Mouse (Mus musculus) brain, embryonic 18.5 days (tissue): ENCODE measurements at regions not wholly inside any gene's neighbourhood (a gene's known extent, or its start where the extent isn't known, plus 50 kb on each side); places are given as distances from the start of the nearest gene placed in this dataset.

Experiments used
- DNase-seq: peaks from one replicate; pipeline ENCODE4 v3.0.0-alpha.2; 2012; ENCODE audit warnings: low read depth, low spot score

- no peak for DNase-seq
These were observed 262.8 kb downstream of the Bcl11a start for GRCm38 (mm10) chr11:24340677-24341076.

GRCm38 (mm10) chr11:24341650-24342049 lies 263.8 kb downstream of the Bcl11a start:
- DNase-seq, result no peak

DNA sequence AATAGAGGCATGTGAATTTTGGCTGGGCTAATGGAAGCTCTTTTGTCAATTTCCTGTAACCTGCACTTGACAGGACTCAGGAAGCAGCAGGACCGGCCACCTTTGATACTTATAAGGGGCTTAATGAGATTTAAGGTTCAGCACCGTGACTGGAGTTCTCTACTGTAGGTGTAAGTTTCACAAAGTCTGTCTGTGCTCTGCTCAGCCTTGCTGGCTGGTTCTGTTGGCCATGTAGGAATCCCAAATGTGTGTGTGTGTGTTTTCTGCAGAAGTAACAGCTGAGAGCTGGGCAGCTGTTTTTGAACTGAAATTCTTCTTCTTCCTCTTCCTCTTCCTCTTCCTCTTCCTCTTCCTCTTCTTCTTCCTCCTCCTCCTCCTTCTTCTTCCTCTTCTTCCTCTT lies 264.3 kb downstream of the Bcl11a start:
- DNase-seq, result no peak

GRCm38 (mm10) chr11:24342732-24343131 lies 264.9 kb downstream of the Bcl11a start:
- DNase-seq, result no peak

- DNase-seq, result no peak
These were observed 269.4 kb downstream of the Bcl11a start for GRCm38 (mm10) chr11:24347225-24347624.

GRCm38 (mm10) chr11:24348741-24349140 lies 270.9 kb downstream of the Bcl11a start:
- DNase-seq, result no peak

- no peak for DNase-seq
These were observed 272.2 kb downstream of the Bcl11a start for GRCm38 (mm10) chr11:24349967-24350643.

DNA sequence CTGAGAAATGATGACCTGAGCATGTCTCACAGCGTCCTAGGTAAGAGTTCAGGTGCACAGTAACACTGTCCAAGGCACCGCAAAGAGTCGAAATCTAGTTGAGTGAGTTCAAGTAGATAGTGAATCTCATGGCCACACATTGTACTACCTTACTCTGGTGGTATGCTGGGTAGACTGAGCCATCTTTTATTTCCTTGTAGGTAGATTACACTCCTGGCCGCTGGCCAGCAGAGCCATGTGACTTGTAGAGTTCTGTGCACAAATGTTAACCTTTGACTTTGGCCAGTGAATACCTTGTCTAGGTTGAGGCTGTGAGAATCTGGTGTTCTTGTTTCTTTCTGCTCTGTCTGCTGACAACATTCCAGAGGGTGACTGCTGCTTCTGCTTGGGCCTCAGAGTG lies 273.0 kb downstream of the Bcl11a start:
- no peak for DNase-seq

- no peak for DNase-seq
These were observed 274.2 kb downstream of the Bcl11a start for GRCm38 (mm10) chr11:24352071-24352470.

DNA sequence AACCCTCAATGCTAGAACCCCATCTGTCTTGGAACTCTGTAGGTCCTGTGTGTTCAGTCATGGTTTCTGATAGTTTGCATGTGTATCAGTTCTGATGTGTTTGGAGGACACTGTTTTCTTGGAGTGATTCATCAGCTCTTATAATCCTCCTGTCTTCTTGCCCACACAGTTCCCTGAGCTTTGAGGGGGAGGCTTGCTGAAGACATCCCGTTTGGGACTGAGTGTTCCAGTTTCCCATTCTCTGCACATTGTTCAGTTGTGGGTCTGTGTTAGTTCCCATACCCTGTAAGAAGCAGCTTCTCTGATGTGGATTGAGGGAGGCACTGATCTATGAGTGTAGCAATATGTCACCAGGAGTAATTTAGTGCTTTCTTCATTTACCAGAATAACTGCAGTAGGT lies 275.2 kb downstream of the Bcl11a start:
- DNase-seq, result no peak

DNA sequence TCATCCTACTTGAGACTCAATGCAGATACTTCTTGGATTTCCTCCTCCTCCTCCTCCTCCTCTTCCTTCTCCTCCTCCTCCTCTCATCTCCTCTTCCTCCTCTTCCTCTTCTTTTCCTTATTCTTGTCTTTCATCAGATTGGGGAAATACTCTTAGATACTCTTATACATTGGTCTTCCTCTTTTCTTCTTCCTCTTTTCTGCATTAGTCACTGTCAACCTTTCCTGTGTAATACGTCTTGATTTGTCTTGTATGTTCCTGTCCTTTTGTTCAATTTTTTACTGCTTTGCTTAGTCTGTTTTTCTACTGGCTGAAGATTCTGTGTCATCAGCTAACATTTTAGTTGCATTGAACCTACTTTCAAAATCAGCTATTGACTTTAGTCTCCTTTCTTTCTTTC lies 279.5 kb downstream of the Bcl11a start:
- DNase-seq, result no peak

DNA sequence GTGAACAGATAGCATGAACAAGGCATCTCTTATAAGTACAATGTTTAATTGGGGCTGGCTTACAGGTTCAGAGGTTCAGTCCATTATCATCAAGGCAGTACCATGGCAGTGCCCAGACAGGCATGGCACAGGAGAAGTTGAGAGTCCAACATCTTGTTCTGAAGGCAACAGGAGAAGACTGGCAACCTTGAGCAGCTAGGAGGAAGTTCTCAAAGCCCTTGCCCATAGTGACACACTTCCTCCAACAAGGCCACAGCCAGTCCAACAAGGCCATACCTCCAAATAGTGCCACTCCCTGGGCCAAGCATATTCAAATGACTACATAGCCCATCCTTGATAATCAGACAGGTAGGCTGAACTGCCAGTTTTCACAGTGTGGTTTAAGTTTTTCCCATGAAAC lies 281.2 kb downstream of the Bcl11a start:
- no peak for DNase-seq

DNA sequence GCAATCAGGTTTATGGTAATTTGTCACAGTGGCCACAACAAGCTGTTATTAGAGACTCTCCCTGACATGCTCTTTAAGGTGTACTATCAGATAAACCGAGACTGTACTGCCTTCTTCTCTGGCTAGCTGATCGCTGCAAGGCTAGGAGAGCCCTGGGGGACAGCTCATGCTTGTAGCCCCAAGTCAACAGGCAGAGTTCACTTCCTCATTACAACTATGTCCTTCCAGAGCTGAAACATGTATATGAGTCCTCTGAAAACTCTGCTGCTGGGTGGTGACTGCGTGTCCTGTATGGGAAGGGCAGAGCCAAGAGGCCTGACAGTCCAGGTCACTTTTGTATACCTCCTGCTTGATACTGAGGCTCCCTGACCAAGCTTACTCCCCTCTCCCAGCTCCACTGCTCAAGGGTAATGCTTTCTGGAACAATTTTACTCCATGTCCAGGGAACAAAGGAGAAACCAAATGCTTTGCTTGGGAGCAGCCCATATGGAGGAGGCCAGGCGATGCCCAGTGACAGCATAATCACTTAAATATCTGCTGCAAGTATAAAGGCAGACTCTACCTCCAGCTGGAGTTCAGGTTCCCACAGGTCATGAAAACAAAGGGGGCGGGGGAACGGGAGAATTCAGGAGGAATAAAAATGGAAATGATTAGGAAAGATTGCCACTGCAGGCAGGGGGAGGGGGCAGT lies 284.3 kb downstream of the Bcl11a start:
- no peak for DNase-seq

DNA sequence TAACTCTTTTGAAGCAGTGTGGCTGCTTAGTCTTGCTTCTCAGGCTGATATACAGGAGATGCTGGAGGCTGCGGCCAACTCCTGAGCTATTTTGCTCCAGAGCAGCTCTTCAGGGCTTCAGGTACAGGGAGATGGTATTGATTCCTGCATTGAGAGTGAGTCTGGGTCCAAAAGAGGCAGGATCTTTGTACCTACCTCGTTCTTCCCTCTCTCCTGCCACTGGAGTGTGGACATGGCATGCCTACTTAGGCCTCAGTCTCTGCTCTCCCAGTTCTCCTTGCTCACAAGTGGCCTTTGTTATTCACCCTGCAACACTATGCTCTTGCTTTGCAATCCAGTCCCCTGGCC lies 284.8 kb downstream of the Bcl11a start:
- no peak for DNase-seq

DNA sequence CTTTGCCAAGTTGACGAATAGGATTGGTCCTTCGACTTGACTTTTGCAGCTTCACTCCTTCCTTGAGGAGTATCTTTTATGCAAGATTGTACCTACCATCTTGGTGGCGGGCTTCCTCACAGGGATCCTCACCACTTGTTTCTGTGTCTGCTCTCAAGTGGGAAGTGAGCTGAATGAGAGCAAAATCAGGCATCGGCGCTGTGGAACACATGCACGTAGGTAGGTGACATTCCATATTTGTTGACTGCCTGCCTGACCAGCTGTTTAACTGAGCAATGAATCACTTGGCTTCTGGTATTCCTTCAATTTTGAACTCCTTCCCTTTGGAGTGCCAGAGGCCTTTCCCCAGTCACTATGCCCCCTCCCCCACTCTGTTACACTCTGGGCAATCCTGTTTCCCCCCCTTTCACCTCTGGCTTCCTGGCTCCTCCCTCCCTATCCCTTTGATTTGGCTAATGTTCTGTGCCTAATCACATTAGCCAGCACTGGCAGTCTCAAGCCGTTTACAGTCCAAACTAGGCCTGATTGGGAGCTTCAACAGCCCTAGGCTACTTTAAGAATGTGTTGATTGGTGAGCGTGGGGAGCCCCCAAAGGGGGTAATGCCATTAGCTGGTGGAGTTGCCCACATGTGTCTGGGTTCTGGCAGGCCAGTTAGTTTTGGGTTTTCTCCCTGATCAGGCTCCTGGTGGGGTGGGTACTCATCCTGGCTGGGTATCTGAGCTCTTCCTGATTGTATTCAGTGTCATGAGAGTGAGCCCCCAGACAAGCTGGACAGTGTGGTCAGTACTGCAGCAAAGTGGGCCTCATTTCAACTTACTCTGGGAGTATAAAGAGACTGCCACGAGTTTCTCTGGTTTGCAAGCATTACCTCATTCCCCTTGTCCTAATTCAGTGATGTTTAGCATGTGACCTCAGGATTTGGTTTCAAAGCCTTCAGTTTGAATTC lies 285.8 kb downstream of the Bcl11a start:
- DNase-seq, result no peak

- DNase-seq, result peak; percentile 45
These were observed 292.5 kb downstream of the Bcl11a start for GRCm38 (mm10) chr11:24370198-24370860.

DNA sequence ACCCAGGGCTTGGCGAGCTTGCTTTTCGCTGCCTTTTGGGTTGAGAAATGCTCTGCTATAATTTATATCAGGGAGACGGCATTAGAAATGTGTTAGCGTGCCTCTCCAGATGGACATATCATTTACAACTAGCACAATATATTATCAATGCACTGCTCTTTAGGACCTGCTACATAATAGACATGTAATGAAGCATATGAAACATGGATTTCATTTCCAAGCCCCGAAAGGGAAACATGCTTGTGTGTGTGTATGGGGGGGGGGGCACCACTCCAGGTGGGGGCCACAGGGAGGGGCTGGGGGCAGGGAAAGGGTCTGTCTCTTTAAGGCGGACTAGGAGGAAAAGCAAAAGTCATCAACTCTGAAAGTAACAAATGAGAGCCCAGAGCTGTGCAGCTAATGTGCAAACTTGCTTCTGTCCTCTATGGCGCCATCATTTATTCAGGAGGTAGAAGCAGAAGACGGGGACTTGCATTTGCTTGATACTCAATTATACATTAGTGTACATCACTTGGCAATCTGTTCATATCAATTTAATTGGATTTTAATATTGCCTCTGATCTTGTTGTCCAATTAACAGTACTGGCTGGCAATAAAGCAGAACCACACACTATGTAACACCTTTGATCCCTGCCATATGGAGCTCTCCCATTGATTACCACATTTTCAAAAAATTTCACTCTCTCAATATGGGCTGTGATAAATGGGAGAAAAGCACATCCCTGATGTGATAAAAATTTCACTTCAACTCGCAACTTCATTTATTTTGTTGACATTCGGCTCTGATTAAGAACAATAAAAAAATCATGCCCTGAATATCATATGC lies 293.2 kb downstream of the Bcl11a start:
- peak; percentile 59 for DNase-seq

GRCm38 (mm10) chr11:24371687-24371950 lies 293.8 kb downstream of the Bcl11a start:
- no peak for DNase-seq

DNA sequence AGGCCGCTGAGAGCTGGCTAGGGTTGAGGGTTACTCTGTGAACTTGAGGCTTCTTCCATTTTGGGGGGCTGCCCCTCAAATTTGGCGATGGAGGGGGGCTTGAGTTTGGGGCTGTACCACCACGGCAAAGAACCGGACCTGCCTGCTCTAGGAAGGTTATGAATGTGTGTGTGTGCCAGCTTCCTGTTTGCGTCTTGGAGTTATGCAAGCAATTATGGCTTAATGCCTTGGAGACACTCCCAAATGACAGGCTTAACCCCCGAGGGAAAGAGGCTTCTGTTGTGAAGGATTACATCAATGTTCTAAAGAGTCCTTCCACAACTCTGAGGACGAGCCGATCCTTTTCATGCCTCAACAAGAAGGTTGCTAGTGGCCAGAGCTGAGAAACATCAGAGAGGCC lies 294.1 kb downstream of the Bcl11a start:
- no peak for DNase-seq

DNA sequence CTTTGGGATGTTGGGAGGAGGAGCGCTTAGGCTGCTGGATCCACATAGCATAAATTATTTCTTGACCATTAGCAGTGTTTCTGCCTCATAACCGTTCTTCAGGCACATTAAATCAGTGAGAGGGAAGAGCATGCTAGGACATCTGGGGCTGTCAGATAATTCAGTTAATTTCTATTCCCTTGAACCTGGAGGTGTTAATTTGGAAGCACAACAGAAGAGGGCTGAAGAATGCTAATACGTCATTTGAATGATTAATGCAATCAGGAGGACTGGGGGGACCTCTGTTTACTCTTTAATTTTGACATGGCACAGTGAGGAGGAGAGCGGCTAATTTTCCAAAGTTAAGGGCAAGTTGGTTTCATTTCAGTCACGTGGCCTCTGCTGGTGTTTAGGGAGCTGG lies 294.8 kb downstream of the Bcl11a start:
- DNase-seq, result no peak

DNA sequence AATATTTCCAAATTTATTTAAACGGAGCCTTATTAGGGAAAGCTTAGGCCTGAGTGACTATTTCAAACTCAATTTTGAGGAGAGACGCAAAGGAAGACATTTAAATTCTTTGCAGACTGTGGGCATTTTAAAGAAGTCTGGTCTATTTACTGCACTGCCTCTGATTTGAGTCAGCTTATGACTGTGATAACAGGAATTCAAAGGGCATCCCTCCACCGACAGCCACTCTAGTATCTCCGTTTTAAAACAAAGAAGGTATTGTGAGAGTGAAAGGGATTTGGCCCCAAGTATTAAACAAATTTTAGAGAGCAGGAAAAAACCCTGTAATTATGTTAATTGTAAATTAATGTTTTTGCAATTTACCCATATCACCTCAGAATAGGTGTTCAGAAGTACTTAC lies 295.4 kb downstream of the Bcl11a start:
- DNase-seq, result no peak
